Mouse (Mus musculus) kidney, postnatal 14 days (tissue): ENCODE measurements at regions not wholly inside any gene's neighbourhood (a gene's known extent, or its start where the extent isn't known, plus 50 kb on each side); places are given as distances from the start of the nearest gene placed in this dataset.

Source experiments
- DNase-seq: peaks from one replicate; pipeline ENCODE4 v3.0.0; 2022; ENCODE audit warnings: mixed read lengths

- no peak for DNase-seq
These were observed 124.4 kb upstream of the Sox9 start for GRCm38 (mm10) chr11:112657410-112658159.

- no peak for DNase-seq
These were observed 122.1 kb upstream of the Sox9 start for GRCm38 (mm10) chr11:112659911-112660310.

- no peak for DNase-seq
These were observed 120.6 kb upstream of the Sox9 start for GRCm38 (mm10) chr11:112661426-112661825.

- no peak for DNase-seq
These were observed 114.7 kb upstream of the Sox9 start for GRCm38 (mm10) chr11:112667311-112667710.

GRCm38 (mm10) chr11:112672086-112672485, 109.9 kb upstream of the Sox9 start:
- DNase-seq: no peak

- no peak for DNase-seq
These were observed 92.0 kb upstream of the Sox9 start for GRCm38 (mm10) chr11:112690047-112690446.

GRCm38 (mm10) chr11:112706091-112706490, 75.9 kb upstream of the Sox9 start:
- DNase-seq: no peak

- DNase-seq: no peak
These were observed 73.8 kb upstream of the Sox9 start for GRCm38 (mm10) chr11:112708119-112708730.

GRCm38 (mm10) chr11:112711656-112712055, 70.4 kb upstream of the Sox9 start:
- no peak for DNase-seq

- no peak for DNase-seq
These were observed 63.5 kb upstream of the Sox9 start for GRCm38 (mm10) chr11:112718547-112718946.

- DNase-seq: no peak
These were observed 61.4 kb upstream of the Sox9 start for GRCm38 (mm10) chr11:112720652-112721051.

- no peak for DNase-seq
These were observed 59.1 kb upstream of the Sox9 start for GRCm38 (mm10) chr11:112722936-112723335.

GRCm38 (mm10) chr11:112728154-112728952, 53.7 kb upstream of the Sox9 start:
- no peak for DNase-seq
